Mouse (Mus musculus) ovary, adult 18-20 months (tissue): ENCODE measurements around the gene Tspan6.

Experiments
- DNase-seq: peaks from one replicate; pipeline ENCODE4 v3.0.0; 2022; ENCODE audit warnings: low spot score, mixed read lengths

The Tspan6 gene

GRCm38 (mm10) chrX:133898014-133898542 is at the start of gene Tspan6:
Gene Tspan6, minus strand, starts transcription at chrX:133898429.
- DNase-seq, result peak; percentile 72

GRCm38 (mm10) chrX:133947427-133947826 is 49.2 kb upstream of the Tspan6 start:
- no peak for DNase-seq

- DNase-seq, result no peak
Measured at GRCm38 (mm10) chrX:133939561-133939960, 41.3 kb upstream of the Tspan6 start.

GRCm38 (mm10) chrX:133936605-133937225 is 38.5 kb upstream of the Tspan6 start:
- no peak for DNase-seq

- DNase-seq, result no peak
Measured at GRCm38 (mm10) chrX:133931302-133932013, 33.2 kb upstream of the Tspan6 start.

- no peak for DNase-seq
Measured at GRCm38 (mm10) chrX:133926760-133927159, 28.5 kb upstream of the Tspan6 start.

- DNase-seq, result no peak
Measured at GRCm38 (mm10) chrX:133921187-133921586, 23.0 kb upstream of the Tspan6 start.

- DNase-seq, result no peak
Measured at GRCm38 (mm10) chrX:133914219-133914618, 16.0 kb upstream of the Tspan6 start.

GRCm38 (mm10) chrX:133913006-133913405 is 14.8 kb upstream of the Tspan6 start:
- no peak for DNase-seq

- peak; percentile 34 for DNase-seq
Measured at GRCm38 (mm10) chrX:133911397-133912103, 13.3 kb upstream of the Tspan6 start.

- no peak for DNase-seq
Measured at GRCm38 (mm10) chrX:133908261-133908660, 10.0 kb upstream of the Tspan6 start, which contains the start of gene Srpx2. Gene Srpx2, plus strand, starts transcription at chrX:133908426.

- DNase-seq, result no peak
Measured at GRCm38 (mm10) chrX:133888111-133888510, 10.1 kb downstream of the Tspan6 start.

- no peak for DNase-seq
Measured at GRCm38 (mm10) chrX:133887308-133887707, 10.9 kb downstream of the Tspan6 start.

GRCm38 (mm10) chrX:133869743-133870142 is 28.5 kb downstream of the Tspan6 start:
- no peak for DNase-seq

GRCm38 (mm10) chrX:133853637-133854036 is 44.6 kb downstream of the Tspan6 start:
- DNase-seq, result no peak

- DNase-seq, result no peak
Measured at GRCm38 (mm10) chrX:133850680-133851079, 47.5 kb downstream of the Tspan6 start, which contains the start of gene Tnmd. Gene Tnmd, plus strand, starts transcription at chrX:133850980.
